Mouse (Mus musculus) erythroblast, embryonic 14.5 days (primary cell): ENCODE measurements around the gene Efna1. TPM values are rescaled to one million over a fixed set of nuclear protein-coding genes. Genes with fewer than 3 reads are reported as not detected.

Experiments
- H3K27me3 ChIP-seq: 2 replicates; pipeline ENCODE4 v1.6.1; 2012; ENCODE audit warnings: inconsistent platforms; ENCODE audit not compliant: control insufficient read depth
- H3K36me3 ChIP-seq: 2 replicates; pipeline ENCODE4 v1.6.1; 2012; ENCODE audit warnings: mild to moderate bottlenecking, inconsistent platforms; ENCODE audit not compliant: control insufficient read depth
- H3K4me1 ChIP-seq: 2 replicates; pipeline ENCODE4 v1.6.1; 2012; ENCODE audit warnings: inconsistent platforms; ENCODE audit not compliant: control insufficient read depth
- H3K4me3 ChIP-seq: replicated peaks from 2 replicates; pipeline ENCODE3; 2012; ENCODE audit warnings: moderate library complexity, mild to moderate bottlenecking, inconsistent platforms
- H3K9me3 ChIP-seq: 2 replicates; pipeline ENCODE4 v1.6.1; 2012; ENCODE audit warnings: low read length, inconsistent platforms, mixed read lengths; ENCODE audit not compliant: control insufficient read depth
- GATA1 ChIP-seq: IDR thresholded peaks from 2 replicates; pipeline ENCODE4 v1.6.1; 2012; ENCODE audit warnings: low read length, inconsistent platforms, mixed read lengths
- TAL1 ChIP-seq: IDR thresholded peaks from 3 replicates; pipeline ENCODE4 v1.6.1; 2012; ENCODE audit warnings: low read length, inconsistent platforms, mixed read lengths
- polyA plus RNA-seq: library from polyadenylated mRNA; stranded (reverse); fragments of >175 nt; gene quantifications from 2 replicates; pipeline ENCODE4 v1.2.3, GENCODE M21; 2012

Efna1 gene
- polyA plus RNA-seq, 1 experiment, result 0.03 TPM

GRCm38 (mm10) chr3:89243609-89244008 is 37.3 kb downstream of the Efna1 start:
- TF ChIP-seq GATA1 (no peak), TAL1 (no peak)
- H3K27me3 ChIP-seq, result peaks cover 30% of the 10 kb centered on the region
- H3K9me3 ChIP-seq, result no peaks in the 10 kb centered on the region
- no peaks in the 10 kb centered on the region; the same call in 1 of the 2 replicates for H3K36me3 ChIP-seq
- H3K4me3 ChIP-seq, result no peak overlapping the region
- peaks cover 35% of the 10 kb centered on the region for H3K4me1 ChIP-seq

- Histone ChIP-seq H3K4me3 (no peak overlapping the region), H3K27me3 (peaks cover 33% of the 10 kb centered on the region), H3K9me3 (no peaks in the 10 kb centered on the region), H3K4me1 (peaks cover 33% of the 10 kb centered on the region), H3K36me3 (no peaks in the 10 kb centered on the region)
- TF ChIP-seq TAL1, result no peak
- no peak for TF ChIP-seq GATA1
Observed at GRCm38 (mm10) chr3:89242331-89242895, 38.5 kb downstream of the Efna1 start.

- peaks cover 9% of the 10 kb centered on the region for H3K27me3 ChIP-seq
- peaks cover 2% of the 10 kb centered on the region for H3K4me1 ChIP-seq
- H3K9me3 ChIP-seq, result no peaks in the 10 kb centered on the region
- no peak overlapping the region for H3K4me3 ChIP-seq
- TF ChIP-seq GATA1, result no peak
- no peak for TF ChIP-seq TAL1
- H3K36me3 ChIP-seq, result no peaks in the 10 kb centered on the region
Observed at GRCm38 (mm10) chr3:89238494-89238893, 42.4 kb downstream of the Efna1 start.

- Histone ChIP-seq H3K4me3 (no peak overlapping the region), H3K4me1 (peaks cover 2% of the 10 kb centered on the region), H3K27me3 (peaks cover 6% of the 10 kb centered on the region), H3K36me3 (no peaks in the 10 kb centered on the region), H3K9me3 (no peaks in the 10 kb centered on the region)
- TF ChIP-seq TAL1 (no peak), GATA1 (no peak)
Observed at GRCm38 (mm10) chr3:89237682-89238081, 43.3 kb downstream of the Efna1 start.

GRCm38 (mm10) chr3:89236516-89236915 is 44.4 kb downstream of the Efna1 start:
- Histone ChIP-seq H3K27me3 (peaks cover 12% of the 10 kb centered on the region), H3K9me3 (no peaks in the 10 kb centered on the region), H3K4me3 (no peak overlapping the region), H3K36me3 (no peaks in the 10 kb centered on the region), H3K4me1 (peaks cover 2% of the 10 kb centered on the region)
- no peak for TF ChIP-seq TAL1
- TF ChIP-seq GATA1, result no peak

GRCm38 (mm10) chr3:89233562-89234110 is 47.3 kb downstream of the Efna1 start:
- no peaks in the 10 kb centered on the region for H3K36me3 ChIP-seq
- TF ChIP-seq TAL1, result no peak
- no peak for TF ChIP-seq GATA1
- peaks cover 4% of the 10 kb centered on the region for H3K4me1 ChIP-seq
- H3K9me3 ChIP-seq, result no peaks in the 10 kb centered on the region
- no peak overlapping the region for H3K4me3 ChIP-seq
- H3K27me3 ChIP-seq, result peaks cover 41% of the 10 kb centered on the region

GRCm38 (mm10) chr3:89232614-89233013 is 48.3 kb downstream of the Efna1 start:
- Histone ChIP-seq H3K4me1 (peaks cover 13% of the 10 kb centered on the region), H3K36me3 (no peaks in the 10 kb centered on the region), H3K27me3 (peaks cover 47% of the 10 kb centered on the region)

GRCm38 (mm10) chr3:89231772-89232275 is 49.1 kb downstream of the Efna1 start:
- Histone ChIP-seq H3K27me3 (peaks cover 54% of the 10 kb centered on the region), H3K36me3 (no peaks in the 10 kb centered on the region), H3K4me3 (no peak overlapping the region), H3K4me1 (peaks cover 19% of the 10 kb centered on the region), H3K9me3 (no peaks in the 10 kb centered on the region)
- 0 out of 2 replicates have a peak, but pooled peaks have one; percentile 8 for TF ChIP-seq GATA1
- TF ChIP-seq TAL1, result no peak

More at GRCm38 (mm10) chr3:89232614-89233013, 48.3 kb downstream of the Efna1 start:
- H3K4me3 ChIP-seq, result no peak overlapping the region
- no peaks in the 10 kb centered on the region for H3K9me3 ChIP-seq
- no peak for TF ChIP-seq TAL1
- TF ChIP-seq GATA1, result no peak

GRCm38 (mm10) chr3:89231345-89231744 is 49.6 kb downstream of the Efna1 start:
- Histone ChIP-seq H3K36me3 (no peaks in the 10 kb centered on the region), H3K9me3 (no peaks in the 10 kb centered on the region), H3K27me3 (peaks cover 59% of the 10 kb centered on the region), H3K4me3 (no peak overlapping the region), H3K4me1 (peaks cover 19% of the 10 kb centered on the region)
- TF ChIP-seq GATA1, result no peak
